Mouse (Mus musculus) embryonic facial prominence, embryonic 11.5 days (tissue): ENCODE measurements around the gene Dnajb6. TPM values are rescaled to one million over a fixed set of nuclear protein-coding genes. Genes with fewer than 3 reads are reported as not detected.
"Not testable (repeated sequence)": the region's sequence is repeated elsewhere in the genome, so short reads cannot be mapped to it uniquely, and the experiment has no call there.

Source experiments
- ATAC-seq: fragments of 200-750 bp; cut with Nextera tagmentation; replicated peaks from 2 replicates; pipeline ENCODE4 v1.8.0; 2017; ENCODE audit warnings: low read depth; ENCODE audit not compliant: insufficient number of reproducible peaks, low FRiP score, low TSS enrichment
- DNase-seq: peaks from one replicate; pipeline ENCODE4 v3.0.0-alpha.2; 2015; ENCODE audit warnings: low spot score
- H3K27ac ChIP-seq: fragments of 300-500 bp; sonication (generic); replicated peaks from 2 replicates; pipeline ENCODE4 v1.5.1; 2014; ENCODE audit warnings: mild to moderate bottlenecking, low read depth, low read length, control low read depth
- H3K27me3 ChIP-seq: fragments of 300-500 bp; sonication (generic); 2 replicates; pipeline ENCODE4 v1.6.1; 2014; ENCODE audit warnings: mild to moderate bottlenecking, low read length, moderate library complexity, mixed read lengths; ENCODE audit not compliant: control insufficient read depth, insufficient read depth
- H3K36me3 ChIP-seq: fragments of 300-500 bp; sonication (generic); replicated peaks from 2 replicates; pipeline ENCODE4 v1.6.1; 2014; ENCODE audit warnings: low read depth, mild to moderate bottlenecking, low read length, moderate library complexity, mixed read lengths; ENCODE audit not compliant: control insufficient read depth, insufficient read depth
- H3K4me1 ChIP-seq: fragments of 300-500 bp; sonication (generic); 2 replicates; pipeline ENCODE4 v1.6.1; 2014; ENCODE audit warnings: low read length, mixed read lengths; ENCODE audit not compliant: control insufficient read depth, insufficient read depth
- H3K4me2 ChIP-seq: fragments of 300-500 bp; sonication (generic); 2 replicates; pipeline ENCODE4 v1.6.1; 2014; ENCODE audit warnings: low read depth, mild to moderate bottlenecking, control low read depth, low read length, moderate library complexity
- H3K4me3 ChIP-seq: fragments of 300-500 bp; sonication (generic); 2 replicates; pipeline ENCODE4 v1.5.1; 2014; ENCODE audit warnings: low read depth, low read length, control low read depth
- H3K9ac ChIP-seq: fragments of 300-500 bp; sonication (generic); replicated peaks from 2 replicates; pipeline ENCODE4 v1.6.1; 2014; ENCODE audit warnings: mild to moderate bottlenecking, control low read depth, low read length
- H3K9me3 ChIP-seq: fragments of 300-500 bp; sonication (generic); replicated peaks from 2 replicates; pipeline ENCODE4 v1.6.1; 2016; ENCODE audit warnings: mild to moderate bottlenecking, low read length, inconsistent platforms, mixed read lengths; ENCODE audit not compliant: control insufficient read depth
- WGBS: fragments of 180-500 bp; shearing (Covaris S2); extraction: QIAGEN DNeasy Blood & Tissue Kit; methylation state at CpG from one replicate; pipeline ENCODE4 v1.1.7; 2014; 5-methylcytosine and 5-hydroxymethylcytosine counted together
- polyA plus RNA-seq: library from polyadenylated mRNA; unstranded; fragments of >200 nt; fragmentation: Nextera tagmentation; extraction: Ambion mirVana; gene quantifications from 2 replicates; pipeline ENCODE4 v1.2.1, GENCODE M21; 2014

Dnajb6 gene
- polyA plus RNA-seq, 1 experiment from 2014 or later: 236 TPM

- H3K36me3 ChIP-seq, H3K9ac ChIP-seq, H3K4me3 ChIP-seq, H3K9me3 ChIP-seq, H3K27ac ChIP-seq, ATAC-seq, H3K4me2 ChIP-seq, DNase-seq, H3K4me1 ChIP-seq, H3K27me3 ChIP-seq: not testable (repeated sequence)
- WGBS: 100% methylated on average over 1 of the region's 11 CpGs
These were observed 50.5 kb downstream of the Dnajb6 start for GRCm38 (mm10) chr5:29785953-29786352.

GRCm38 (mm10) chr5:29794933-29795332 is 59.4 kb downstream of the Dnajb6 start:
- H3K4me1 ChIP-seq, H3K9ac ChIP-seq, DNase-seq, H3K4me2 ChIP-seq, ATAC-seq, H3K36me3 ChIP-seq, H3K27me3 ChIP-seq, H3K9me3 ChIP-seq, H3K27ac ChIP-seq, H3K4me3 ChIP-seq: not testable (repeated sequence)
- 93% methylated on average over 5 of the region's 8 CpGs for WGBS

- Histone ChIP-seq H3K36me3 (no peaks in the 10 kb centered on the region), H3K4me1 (no peaks in the 10 kb centered on the region), H3K9ac (no peak overlapping the region), H3K9me3 (no peaks in the 10 kb centered on the region), H3K27me3 (no peaks in the 10 kb centered on the region), H3K4me2 (no peak overlapping the region), H3K4me3 (no peak overlapping the region), H3K27ac (no peak overlapping the region)
- ATAC-seq: no peak
- no peak for DNase-seq
- WGBS: 88% methylated on average over 1 of the region's 1 CpGs
These were observed 73.5 kb downstream of the Dnajb6 start for GRCm38 (mm10) chr5:29808940-29809339.

GRCm38 (mm10) chr5:29811377-29811921 is 76.0 kb downstream of the Dnajb6 start:
- not testable (repeated sequence) for H3K36me3 ChIP-seq, H3K4me2 ChIP-seq, H3K9me3 ChIP-seq, DNase-seq, ATAC-seq, H3K9ac ChIP-seq, H3K27me3 ChIP-seq, H3K4me3 ChIP-seq, H3K27ac ChIP-seq, H3K4me1 ChIP-seq
- WGBS: 75% methylated on average over 7 of the region's 7 CpGs

- ATAC-seq (no peak), DNase-seq (no peak)
- Histone ChIP-seq H3K4me2 (no peak overlapping the region), H3K4me3 (no peak overlapping the region), H3K9me3 (no peaks in the 10 kb centered on the region), H3K27ac (no peak overlapping the region), H3K9ac (no peak overlapping the region), H3K4me1 (no peaks in the 10 kb centered on the region), H3K36me3 (no peaks in the 10 kb centered on the region), H3K27me3 (no peaks in the 10 kb centered on the region)
- 96% methylated on average over 5 of the region's 5 CpGs for WGBS
These were observed 81.2 kb downstream of the Dnajb6 start for GRCm38 (mm10) chr5:29816523-29817242.

GRCm38 (mm10) chr5:29817400-29817799 is 81.9 kb downstream of the Dnajb6 start:
- no peak overlapping the region for H3K4me3 ChIP-seq
- no peaks in the 10 kb centered on the region for H3K36me3 ChIP-seq
- H3K9me3 ChIP-seq: no peaks in the 10 kb centered on the region
- H3K27me3 ChIP-seq: no peaks in the 10 kb centered on the region
- H3K27ac ChIP-seq: no peak overlapping the region
- ATAC-seq (no peak), DNase-seq (no peak)
- 85% methylated on average over 5 of the region's 5 CpGs for WGBS
- no peaks in the 10 kb centered on the region for H3K4me1 ChIP-seq
- no peak overlapping the region for H3K9ac ChIP-seq
- H3K4me2 ChIP-seq: no peak overlapping the region

DNA sequence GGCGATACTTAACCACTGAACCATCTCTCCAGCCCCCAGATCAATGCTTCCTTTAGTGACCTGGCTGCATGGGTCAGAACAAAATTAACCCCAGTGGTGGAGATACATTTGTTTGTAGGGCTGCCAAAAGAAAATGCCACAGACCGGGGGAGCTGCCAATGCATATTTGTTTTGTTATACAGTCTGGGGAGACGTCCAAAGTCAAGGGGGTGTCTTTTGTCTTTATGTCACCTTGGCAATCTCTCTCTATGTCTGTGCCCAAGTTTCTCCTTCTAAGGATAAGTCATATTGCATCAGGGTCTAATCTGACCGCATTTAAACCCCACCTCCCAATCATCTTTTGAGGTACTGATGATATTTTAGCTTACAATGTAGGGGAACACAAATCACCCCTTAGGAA is 82.8 kb downstream of the Dnajb6 start:
- H3K9me3 ChIP-seq: no peaks in the 10 kb centered on the region
- ATAC-seq (no peak), DNase-seq (no peak)
- H3K9ac ChIP-seq: no peak overlapping the region
- H3K27me3 ChIP-seq: no peaks in the 10 kb centered on the region
- 79% methylated on average over 4 of the region's 4 CpGs for WGBS
- no peak overlapping the region for H3K4me2 ChIP-seq
- H3K27ac ChIP-seq: no peak overlapping the region
- H3K4me1 ChIP-seq: no peaks in the 10 kb centered on the region
- no peak overlapping the region for H3K4me3 ChIP-seq
- no peaks in the 10 kb centered on the region for H3K36me3 ChIP-seq

- Histone ChIP-seq H3K27ac (no peak overlapping the region), H3K9me3 (no peaks in the 10 kb centered on the region), H3K27me3 (no peaks in the 10 kb centered on the region), H3K4me1 (no peaks in the 10 kb centered on the region), H3K9ac (no peak overlapping the region), H3K4me2 (no peak overlapping the region), H3K36me3 (no peaks in the 10 kb centered on the region), H3K4me3 (no peak overlapping the region)
- 49% methylated on average over 3 of the region's 3 CpGs for WGBS
- no peak for ATAC-seq
- DNase-seq: peak; percentile 76
These were observed 89.3 kb downstream of the Dnajb6 start for GRCm38 (mm10) chr5:29824796-29825195.
